Mouse (Mus musculus): ENCODE measurements around the gene B130006D01Rik.
"Not testable (repeated sequence)": the region's sequence is repeated elsewhere in the genome, so short reads cannot be mapped to it uniquely, and the experiment has no call there.

The B130006D01Rik gene

DNA sequence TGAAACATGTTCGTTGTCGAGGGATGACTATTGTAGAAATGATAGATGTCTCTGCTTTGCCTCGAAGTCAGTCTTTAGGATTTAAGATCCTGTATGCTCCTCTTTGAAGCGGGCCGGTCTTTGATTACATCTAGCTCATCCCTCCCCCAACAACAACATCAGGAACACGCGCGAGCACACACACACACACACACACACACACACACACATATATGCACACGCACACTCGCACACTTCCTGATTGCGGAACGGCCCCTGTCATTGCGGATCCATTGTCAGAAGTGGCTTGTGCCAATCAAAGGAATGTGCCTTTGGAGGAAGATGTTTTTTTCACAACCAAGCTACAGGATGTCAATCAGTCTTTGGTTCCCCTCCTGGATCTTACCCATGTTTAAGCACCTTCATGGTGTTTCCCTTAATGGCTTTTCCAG, 9.6 kb upstream of the B130006D01Rik start:
- peak; percentile 50 for DNase-seq

DNA sequence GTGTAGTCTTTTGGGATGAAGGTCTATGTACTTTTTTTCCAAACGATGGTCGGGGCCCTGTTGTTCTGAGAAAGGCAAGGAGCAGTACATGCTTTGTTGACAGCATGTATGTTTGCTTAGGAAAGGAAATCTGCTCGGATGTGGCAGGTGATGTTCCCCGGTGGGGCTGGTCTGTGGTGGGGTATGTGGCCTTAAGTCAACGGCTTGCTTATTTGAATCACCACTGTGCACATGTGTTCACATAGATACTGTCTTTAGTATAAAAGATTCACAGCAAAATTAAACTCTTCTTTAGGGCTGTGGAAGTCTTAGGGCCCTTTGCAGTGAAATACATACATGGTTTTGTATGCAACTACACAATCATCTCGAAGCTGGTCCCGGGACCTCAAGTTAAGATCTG, 9.0 kb upstream of the B130006D01Rik start:
- no peak for DNase-seq

DNA sequence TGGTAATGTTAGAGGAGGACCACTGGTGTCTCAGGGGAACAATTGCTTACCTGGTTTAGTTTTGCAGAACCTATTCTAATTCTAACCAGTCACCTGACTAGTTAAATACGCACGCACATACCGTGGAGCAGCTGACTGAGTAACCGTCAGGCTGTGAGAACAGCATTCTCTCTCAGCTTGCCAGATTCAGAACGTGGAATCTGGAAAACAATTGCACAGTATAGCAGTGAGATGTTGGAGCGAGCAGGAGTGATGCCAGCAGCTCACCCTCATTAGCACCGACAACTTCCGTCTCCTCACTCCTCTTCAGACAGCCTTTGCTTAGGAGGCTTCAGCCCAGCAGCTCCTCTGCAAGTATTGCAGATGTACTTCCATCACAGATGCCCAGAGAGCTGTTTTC, 7.3 kb upstream of the B130006D01Rik start:
- no peak for DNase-seq

DNA sequence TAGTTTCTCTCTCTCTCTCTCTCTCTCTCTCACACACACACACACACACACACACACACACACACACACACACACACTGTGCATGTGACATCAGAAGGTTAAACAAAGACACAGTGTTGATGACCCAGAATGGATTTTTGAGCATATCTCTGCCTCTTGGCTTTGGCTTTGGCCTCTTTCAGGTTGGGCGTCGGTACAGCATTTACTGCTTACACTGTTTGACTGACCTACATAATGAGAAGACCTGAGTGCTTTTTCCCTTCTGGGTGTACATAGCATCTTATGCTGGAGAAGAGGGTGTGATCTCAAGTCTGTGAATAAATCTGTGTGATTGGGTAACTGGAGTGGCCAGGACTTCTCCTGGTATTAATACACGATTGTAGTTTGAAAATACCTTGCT, 4.0 kb upstream of the B130006D01Rik start:
- DNase-seq, result peak; percentile 50

DNA sequence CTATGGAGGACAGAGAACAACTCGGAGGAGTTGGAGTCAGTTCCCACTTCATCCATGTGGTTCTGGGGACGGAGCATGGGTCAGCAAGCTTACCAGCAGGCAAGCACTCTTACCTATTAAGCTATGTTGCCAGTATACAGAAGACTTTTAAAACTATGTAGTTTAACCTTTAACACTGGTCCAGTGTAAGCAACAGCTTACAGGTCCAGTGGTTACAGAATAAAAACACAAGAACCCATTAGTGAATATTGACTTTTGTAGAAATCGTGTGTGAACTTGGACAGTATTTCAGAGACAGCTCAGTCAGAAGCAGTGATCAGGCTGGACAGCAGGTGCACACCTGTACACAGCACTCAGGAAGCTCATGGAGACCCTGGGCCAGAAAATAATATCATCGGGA, 1.1 kb downstream of the B130006D01Rik start:
- no peak for DNase-seq

DNA sequence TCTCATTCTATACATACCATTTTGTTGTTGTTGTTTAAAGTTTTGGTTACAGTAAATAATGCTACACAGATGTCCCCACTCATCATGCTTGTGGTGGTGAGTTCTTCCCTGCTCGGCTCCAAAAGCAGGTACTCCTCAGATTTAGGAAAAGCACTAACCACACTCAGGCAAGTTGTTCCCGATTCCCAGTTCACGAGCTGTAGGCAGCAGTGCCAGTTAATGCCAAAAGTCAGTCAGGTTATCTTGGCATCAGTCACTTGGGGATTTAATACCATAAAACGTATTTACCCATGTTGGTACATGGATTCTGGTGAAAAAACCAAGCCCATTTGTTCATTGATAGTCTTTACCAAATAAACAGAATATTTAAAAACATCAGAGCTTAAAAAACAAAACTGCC, 2.8 kb downstream of the B130006D01Rik start:
- no peak for DNase-seq

DNA sequence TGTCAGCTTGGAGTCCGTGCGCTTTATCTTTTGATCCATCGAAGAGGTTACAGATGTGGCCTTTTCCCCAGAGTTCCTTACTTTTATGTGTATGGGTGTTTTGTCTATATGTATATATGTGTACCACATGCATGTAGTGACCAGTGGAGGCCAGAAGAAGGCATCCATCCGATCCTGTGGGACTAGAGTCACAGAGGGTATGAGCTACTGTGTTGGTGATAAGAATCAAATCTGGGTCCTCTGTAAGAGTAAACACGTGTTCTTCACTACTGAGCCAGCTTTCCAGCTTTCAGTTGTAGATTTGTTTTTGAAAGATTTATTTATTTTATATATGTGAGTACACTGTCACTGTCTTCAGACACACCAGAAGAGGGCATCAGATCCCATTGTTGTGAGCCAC, 4.6 kb downstream of the B130006D01Rik start:
- DNase-seq, result no peak

DNA sequence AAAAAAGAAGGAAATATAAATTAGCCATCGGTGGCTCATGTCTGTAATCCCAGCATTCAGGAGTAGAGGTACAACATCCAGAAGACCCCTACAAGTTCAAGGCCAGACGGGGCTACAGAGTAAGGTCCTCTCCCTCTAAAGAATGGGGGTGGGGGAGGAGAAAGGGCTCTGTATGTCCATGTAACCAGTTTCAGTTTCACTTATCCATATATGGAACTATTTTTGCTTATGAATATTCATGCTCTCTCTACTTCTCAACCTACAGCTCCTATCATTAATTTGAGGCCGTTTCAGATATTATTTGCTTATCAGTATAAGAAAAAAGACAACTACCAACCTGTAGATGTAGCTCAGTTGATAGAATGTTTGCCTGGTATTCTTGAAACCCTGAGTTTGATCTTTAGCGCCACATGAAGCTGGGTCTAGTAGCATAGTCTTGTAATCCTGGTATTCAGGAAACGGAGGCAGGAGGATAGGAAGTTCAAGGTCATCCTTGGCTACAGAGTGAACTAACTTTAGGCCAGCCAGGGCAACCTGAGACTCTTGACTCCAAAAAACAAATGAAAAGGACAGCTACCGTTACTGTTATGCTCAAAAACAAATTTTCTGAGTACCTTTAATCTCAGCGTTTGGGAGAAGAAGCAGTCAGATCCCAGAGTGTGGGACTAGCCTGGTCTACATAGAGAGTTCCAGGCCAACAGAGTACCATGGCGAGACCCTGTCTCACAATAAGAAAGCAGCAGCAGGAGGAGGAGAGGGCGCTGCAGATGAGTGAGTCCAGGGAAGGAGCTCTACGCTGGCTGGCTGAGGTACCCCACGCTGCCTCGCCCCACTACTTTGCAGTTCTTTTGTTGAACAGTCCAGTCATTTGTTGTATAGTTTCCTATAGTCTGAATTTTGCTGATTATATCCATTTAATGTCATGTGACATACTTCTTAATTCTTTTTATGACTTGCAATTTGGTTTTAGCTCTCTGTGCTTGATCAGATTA, 5.8 kb downstream of the B130006D01Rik start:
- no peak for DNase-seq

DNA sequence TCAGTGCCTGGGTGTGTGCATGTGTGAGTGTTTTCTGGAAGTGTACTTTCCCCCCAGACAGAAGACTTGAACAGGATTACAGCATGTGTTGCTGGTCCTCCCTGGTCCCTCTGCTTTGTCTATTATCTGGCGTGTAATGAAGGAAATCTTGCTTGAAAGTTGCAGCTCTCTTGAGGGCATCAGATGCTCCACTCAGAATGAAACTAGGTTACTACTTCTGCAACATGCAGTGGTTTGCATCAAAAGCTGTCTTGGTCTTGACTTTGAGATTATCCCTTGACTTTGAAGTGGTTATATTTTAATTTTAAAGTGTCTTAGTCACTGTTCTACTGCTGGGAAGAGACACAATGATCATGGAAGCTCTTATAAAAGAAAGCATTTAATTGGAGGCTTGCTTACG, 11.1 kb downstream of the B130006D01Rik start:
- no peak for DNase-seq

DNA sequence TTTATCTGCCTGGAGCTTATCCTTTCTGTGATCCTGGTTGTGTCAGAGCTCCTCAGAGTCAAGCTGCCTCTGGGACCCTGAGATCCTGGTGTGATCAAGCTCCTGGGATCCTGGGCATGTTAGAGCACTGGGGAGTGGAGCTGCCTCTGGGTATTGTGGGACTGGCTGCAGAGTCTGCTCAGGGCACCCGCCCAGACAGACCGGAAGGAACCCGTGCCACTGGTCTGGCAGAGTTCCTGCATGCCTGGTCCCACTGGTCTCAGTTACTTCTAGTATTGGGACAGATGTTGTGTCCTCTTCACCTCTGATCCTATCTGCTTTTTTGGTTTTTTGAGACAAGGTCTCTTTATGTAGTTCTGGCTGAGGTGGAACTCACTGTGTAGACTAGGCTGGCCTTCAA, 14.4 kb downstream of the B130006D01Rik start:
- DNase-seq, result no peak

DNA sequence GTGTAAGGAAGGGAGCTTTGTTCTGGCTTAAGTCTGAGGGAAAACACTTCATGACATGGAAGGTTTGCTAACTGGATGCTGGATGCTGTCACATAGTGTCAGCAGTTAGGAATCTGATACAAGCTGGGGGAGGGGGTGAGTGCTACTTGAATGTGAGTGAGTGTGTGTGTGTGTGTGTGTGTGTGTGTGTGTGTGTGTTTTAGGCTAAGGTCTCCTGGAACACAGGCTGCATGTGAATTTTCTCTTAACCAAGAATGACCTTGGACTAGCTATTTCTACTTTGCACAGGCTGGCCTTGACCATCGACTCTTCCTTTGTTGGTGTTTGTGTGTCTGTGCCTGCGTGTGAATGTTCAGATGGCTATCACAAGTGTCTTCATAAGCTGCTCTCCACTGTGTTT, 21.1 kb downstream of the B130006D01Rik start:
- no peak for DNase-seq

DNA sequence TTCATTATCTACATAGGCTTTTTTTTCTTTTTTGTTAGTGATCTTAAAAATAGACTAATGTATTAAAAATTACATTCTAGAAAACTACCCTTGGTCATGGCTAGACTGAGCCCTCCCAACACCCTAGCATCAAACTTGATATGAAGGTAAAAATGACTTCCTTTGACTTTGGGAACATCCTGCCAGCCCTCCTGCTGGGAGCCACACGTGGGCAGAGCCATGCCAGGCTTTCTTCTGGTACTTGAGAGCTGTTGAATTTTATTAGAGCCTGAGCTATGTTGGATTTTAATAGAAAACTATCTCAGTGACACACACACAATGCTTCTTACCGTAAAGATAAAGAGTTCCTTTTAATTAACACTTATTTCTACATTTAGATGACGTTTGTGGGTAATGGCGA, 23.4 kb downstream of the B130006D01Rik start:
- DNase-seq, result no peak

DNA sequence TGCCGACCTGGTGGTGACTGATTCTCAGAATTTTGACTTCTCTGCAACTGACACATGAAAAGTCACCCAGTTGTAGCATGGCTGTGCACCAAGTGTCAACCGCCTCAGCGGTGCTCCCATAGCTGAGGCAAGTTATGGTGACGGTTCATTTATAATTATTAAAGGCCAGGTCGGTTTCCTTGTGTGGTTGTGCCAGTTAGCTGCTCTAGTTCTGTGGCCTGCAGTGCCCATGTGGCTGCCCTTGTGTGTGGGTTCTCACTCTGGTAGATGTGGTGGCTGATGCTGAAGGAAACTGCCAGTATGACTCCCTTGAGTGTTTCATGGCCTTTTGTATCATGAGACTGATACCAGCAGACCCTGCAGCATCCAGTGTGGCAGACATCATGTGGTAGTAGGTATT, 24.9 kb downstream of the B130006D01Rik start:
- DNase-seq, result no peak

DNA sequence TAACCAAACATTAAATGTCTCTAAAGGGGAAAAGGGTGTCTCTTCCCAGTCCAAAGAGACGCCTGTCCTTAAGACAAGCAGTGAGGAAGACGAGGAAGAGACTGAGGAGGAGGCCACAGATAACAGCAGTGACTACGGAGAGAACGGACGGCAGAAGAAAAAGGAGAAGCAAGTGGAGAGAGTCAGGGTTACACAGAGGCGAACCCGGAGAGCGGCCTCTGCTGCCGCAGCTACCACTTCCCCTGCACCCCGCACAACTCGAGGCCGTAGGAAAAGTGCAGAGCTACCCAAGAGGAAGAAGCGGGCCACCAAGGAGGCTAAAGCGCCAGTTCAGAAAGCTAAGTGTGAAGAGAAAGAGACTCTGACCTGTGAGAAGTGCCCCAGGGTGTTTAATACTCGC, 26.2 kb downstream of the B130006D01Rik start:
- DNase-seq, result no peak

DNA sequence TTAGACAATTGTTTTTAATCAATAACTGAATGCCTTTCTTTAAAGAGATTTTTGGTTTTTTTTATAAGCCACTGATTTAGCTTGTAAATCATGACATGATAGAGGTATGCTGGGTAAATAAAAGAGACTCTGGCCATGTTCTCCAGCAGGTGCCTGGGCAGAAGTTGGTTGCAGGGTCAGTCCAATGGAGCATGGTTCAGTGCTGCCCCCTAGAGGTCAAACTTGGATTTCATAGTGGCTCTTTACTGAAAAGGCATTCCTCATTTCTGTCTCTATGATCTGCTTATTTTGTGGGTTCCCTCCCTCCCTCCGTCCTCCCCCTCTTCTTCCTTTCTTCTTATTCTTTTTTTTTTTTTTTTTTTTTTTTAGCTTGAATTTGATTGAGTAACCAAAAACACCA, 27.6 kb downstream of the B130006D01Rik start:
- peak; percentile 82 for DNase-seq

DNA sequence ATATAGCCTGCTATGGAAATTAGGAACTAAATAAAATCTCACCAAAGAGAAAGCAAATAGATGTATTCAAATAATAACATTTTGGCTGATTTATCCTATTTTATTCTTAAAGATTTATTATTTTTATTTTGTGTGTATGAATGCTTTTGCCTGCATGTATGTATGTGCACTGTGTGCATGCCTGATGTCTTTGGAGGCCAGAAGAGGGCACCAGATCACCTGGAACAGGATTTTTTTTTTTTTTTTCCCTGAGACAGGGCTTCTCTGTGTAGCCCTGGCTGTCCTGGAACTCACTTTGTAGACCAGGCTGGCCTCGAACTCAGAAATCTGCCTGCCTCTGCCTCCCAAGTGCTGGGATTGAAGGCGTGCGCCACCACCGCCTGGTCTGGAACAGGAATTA, 31.8 kb downstream of the B130006D01Rik start:
- not testable (repeated sequence) for DNase-seq

DNA sequence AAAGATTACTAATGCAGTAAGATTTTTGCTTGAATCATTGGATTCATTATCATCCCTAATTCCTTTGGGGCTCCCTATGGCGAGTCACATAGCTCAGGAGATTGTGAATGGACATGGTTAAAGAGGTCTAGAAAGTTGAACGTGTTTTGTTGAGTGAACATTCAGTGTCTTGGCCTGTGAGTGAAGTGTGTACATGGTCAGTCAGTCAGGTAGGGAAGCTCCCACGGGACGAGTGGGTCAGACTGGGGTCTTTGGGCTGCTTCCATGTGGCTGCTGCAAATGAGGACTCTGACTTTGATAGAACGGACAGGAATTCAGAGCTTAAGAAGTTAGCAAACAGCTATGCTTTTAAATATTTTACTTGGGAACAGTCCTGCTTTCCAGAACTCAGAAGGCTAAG, 37.1 kb downstream of the B130006D01Rik start:
- DNase-seq, result no peak

DNA sequence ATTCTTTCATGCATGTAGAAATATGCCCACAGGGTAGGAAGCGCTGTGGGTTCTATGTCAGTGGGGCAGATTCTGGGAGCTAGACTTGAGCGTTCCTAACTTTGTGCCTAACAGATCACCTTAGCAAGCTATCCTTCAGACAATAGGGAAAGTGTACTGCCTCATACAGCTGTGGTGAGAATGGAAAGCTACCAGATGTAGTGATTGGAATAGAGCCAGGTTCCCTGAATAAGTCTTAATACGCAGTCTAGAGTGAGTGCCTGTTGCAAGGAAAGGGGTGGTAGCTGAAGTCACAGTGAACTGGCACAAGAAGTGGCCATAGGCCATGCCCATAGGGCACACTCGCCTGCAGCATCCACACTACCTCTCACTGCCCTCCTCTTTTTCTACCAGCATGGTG, 39.6 kb downstream of the B130006D01Rik start:
- no peak for DNase-seq

DNA sequence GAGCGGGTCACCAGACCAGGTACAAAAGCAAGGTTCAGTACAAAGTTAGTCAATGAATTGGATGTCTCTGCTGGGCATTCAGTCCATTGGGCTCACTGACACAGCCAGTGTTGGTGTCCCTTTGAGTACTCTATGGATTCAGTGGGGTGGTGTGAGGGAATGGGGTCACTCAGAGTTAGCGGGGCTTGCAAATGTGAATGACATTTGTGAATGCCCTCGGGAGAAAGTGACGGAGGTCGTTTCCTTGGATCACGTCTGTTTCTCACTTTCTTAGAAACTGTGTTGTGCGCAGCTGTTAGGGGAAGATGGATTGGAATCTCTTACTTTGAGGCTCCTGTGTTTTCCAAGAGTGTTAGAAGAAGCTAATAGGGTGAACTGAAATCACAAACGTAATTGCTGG, 41.4 kb downstream of the B130006D01Rik start:
- peak; percentile 60 for DNase-seq

DNA sequence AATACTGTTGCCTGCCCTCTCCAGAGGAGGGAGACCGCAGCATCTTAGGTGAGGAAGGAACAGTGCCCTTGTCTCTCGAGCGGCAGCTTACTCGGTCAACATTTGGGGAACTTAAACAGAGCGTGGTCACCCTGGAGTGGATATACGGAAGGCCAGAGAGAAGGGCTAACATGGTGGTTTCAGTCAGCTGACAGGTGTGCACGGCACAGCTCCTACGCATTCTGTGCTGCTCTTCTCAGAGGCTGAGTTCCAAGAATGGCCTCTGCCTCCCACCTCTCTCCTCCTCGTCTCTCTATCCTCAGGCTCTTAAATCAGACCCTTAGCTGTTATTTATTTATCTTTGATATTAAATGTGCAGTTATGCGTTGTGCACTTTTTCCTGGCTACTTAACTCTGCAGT, 41.9 kb downstream of the B130006D01Rik start:
- no peak for DNase-seq

DNA sequence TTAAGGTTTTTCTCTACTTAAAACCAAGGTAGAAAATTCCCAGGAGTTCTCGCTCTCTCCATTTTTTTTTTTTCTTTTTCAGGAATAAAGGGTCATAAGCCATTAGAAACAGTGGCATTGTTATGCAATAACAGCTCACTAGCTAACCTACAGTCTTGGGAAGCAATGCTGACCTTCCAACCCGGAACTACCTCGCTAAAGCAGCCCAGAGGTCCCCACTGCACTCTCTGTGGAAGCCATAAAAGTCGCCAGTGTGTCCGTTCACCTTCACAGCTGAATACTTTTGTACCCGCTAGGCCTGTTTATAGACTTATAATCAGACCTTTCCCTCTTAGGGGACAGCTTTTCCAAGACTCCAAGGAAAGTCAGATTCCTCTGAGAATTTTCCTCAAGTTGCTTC, 44.9 kb downstream of the B130006D01Rik start:
- no peak for DNase-seq

DNA sequence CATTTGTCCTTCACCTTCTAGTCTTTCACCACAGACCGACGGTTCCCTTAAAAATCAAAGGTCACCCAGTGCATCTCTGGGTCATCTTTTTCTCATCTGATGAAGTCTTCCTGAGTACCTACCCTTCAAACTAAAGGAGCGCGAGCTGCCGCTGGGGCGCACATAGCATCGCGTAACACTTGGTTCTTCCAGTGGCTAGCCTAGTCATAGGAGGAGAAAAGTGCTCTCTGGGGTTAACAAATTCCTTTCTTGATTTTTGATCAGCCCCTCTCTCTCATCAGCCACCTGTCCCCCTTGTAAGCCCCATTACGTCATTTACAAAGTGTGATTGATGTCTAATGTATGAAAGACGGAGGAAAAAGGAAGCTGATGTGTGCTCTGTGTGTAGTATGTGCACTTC, 45.8 kb downstream of the B130006D01Rik start:
- DNase-seq, result no peak

DNA sequence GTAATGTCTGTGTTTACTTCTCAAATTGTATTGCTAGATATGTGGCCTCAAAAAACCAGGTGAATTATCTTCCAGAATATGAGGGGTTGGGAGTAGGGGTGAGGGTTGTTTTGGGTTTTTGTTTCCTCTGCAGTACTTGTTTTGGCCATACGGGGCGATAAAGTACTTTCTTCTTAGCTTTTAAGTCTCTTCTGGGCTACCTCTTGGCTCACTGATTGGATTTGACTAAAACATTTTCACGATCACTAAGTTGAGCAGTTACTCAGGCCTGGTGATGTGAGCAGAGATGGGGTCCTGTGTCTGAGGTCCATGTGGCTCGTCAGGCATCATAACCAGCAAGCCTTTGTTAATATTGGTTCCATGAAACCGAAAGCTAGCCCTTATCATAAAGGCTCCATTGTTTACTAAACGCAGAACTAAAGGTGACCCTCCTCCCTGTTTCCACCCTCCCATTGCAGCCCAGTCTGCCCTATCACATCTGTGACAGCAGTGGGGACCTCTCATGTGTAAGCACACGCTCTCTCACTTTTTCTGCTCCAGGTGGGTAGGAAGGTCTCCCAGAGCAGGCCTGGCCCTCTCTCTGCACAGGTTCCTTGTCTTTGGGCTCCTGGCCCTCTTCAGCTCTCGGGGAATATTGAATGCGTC, 47.5 kb downstream of the B130006D01Rik start:
- peak; percentile 61 for DNase-seq

DNA sequence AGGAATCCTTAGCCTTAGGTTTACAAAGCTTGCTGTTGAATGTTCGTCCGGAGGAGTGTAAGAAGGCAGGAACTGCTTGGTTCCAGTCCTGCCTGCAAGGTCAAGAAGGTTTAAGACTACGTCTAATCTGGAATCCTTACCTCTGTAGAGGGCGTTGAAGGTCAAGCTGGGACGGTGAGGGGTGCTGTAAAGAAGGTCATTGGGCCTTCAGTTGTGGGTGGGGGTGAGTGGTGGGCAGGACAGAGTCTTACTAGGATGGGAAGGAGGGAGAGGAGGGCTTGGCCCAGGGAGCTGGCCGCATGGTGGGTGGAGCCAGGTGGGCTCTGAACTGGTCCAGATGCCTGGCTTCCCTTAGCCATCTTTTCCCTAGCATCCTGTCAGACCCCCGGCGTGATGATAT, 48.3 kb downstream of the B130006D01Rik start:
- DNase-seq, result no peak
